Mouse (Mus musculus) bone marrow macrophage, adult 2 months (primary cell): Measurements from ENCODE around the gene Cyyr1.

Experiments
- CTCF ChIP-seq: IDR thresholded peaks from 2 replicates; pipeline ENCODE4 v1.5.1; 2012; ENCODE audit warnings: low read depth, mild to moderate bottlenecking, low read length, moderate library complexity
- POLR2A ChIP-seq: IDR thresholded peaks from 2 replicates; pipeline ENCODE4 v1.6.1; 2012; ENCODE audit warnings: mild to moderate bottlenecking, low read depth, low read length, borderline replicate concordance

GRCm38 (mm10) chr16:85393430-85393948 is 159.7 kb downstream of the Cyyr1 start:
- TF ChIP-seq CTCF (no peak), POLR2A (no peak)
